Mouse (Mus musculus): ENCODE results near the gene BC037034.

- TF ChIP-seq MAX (IDR thresholded peaks at IDR 0.05; ENCODE audit: low read depth) (no peak), REST (IDR thresholded peaks at IDR 0.05; ENCODE audit: insufficient read depth, insufficient read length) (no peak), POLR2A (IDR thresholded peaks at IDR 0.05; ENCODE audit: insufficient read length, low read depth) (no peak), SRF (IDR thresholded peaks at IDR 0.05; ENCODE audit: control insufficient read depth, insufficient read length, low read depth) (no peak), E2F4 (IDR thresholded peaks at IDR 0.05; ENCODE audit: insufficient read depth) (no peak), MYOD1 (IDR thresholded peaks at IDR 0.05; ENCODE audit: control insufficient read depth in 1 of 3, insufficient read length in 2 of 3, low read depth in 2 of 3) (no peak), POLR2AphosphoS2 (IDR thresholded peaks at IDR 0.05; ENCODE audit: insufficient read length, low read depth) (peak; percentile 29), TCF12 (IDR thresholded peaks at IDR 0.05; ENCODE audit: insufficient read depth, poor library complexity, severe bottlenecking) (no peak), MYOG (IDR thresholded peaks at IDR 0.05; ENCODE audit: control insufficient read depth in 1 of 3, insufficient read depth in 1 of 3, insufficient read length in 2 of 3, low read depth in 2 of 3) (no peak), CEBPB (IDR thresholded peaks at IDR 0.05; ENCODE audit: insufficient read depth, poor library complexity, severe bottlenecking) (no peak), USF1 (IDR thresholded peaks at IDR 0.05; ENCODE audit: low read depth) (no peak)
These were observed 7.8 kb downstream of the BC037034 start for GRCm38 (mm10) chr5:138256094-138256467.
